Mouse (Mus musculus): Measurements from ENCODE around the gene Arhgef28. TPM values are rescaled to one million over a fixed set of nuclear protein-coding genes. Genes with fewer than 3 reads are reported as not detected.

The Arhgef28 gene
- polyA plus RNA-seq, 1 experiment from 2014 or later, result 1.3 TPM

- no peak for ATAC-seq (ENCODE audit: low read depth)
- Histone ChIP-seq H3K36me3 (ENCODE audit: control insufficient read depth, insufficient read depth) (no peaks in the 10 kb centered on the region), H3K4me2 (ENCODE audit: low read depth, low read length) (no peak overlapping the region), H3K27me3 (ENCODE audit: control insufficient read depth, insufficient read depth, low read depth, low read length) (no peaks in the 10 kb centered on the region), H3K9me3 (replicated peaks; ENCODE audit: control insufficient read depth, low read length) (no peaks in the 10 kb centered on the region), H3K4me3 (ENCODE audit: low read depth, low read length) (no peak overlapping the region), H3K4me1 (ENCODE audit: control insufficient read depth, low read depth, low read length) (no peaks in the 10 kb centered on the region), H3K27ac (ENCODE audit: low read length) (no peak overlapping the region), H3K9ac (ENCODE audit: low read depth, low read length) (no peak overlapping the region)
- 72% methylated on average over 6 of the region's 6 CpGs for WGBS (ENCODE audit: insufficient replicate concordance)
These were observed 330.2 kb downstream of the Arhgef28 start for GRCm38 (mm10) chr13:97876031-97876430.

GRCm38 (mm10) chr13:97869428-97869827 is 336.8 kb downstream of the Arhgef28 start:
- Histone ChIP-seq H3K4me3 (ENCODE audit: low read depth, low read length) (no peak overlapping the region), H3K9me3 (replicated peaks; ENCODE audit: control insufficient read depth, low read length) (no peaks in the 10 kb centered on the region)
- ATAC-seq (ENCODE audit: low read depth), result no peak

DNA sequence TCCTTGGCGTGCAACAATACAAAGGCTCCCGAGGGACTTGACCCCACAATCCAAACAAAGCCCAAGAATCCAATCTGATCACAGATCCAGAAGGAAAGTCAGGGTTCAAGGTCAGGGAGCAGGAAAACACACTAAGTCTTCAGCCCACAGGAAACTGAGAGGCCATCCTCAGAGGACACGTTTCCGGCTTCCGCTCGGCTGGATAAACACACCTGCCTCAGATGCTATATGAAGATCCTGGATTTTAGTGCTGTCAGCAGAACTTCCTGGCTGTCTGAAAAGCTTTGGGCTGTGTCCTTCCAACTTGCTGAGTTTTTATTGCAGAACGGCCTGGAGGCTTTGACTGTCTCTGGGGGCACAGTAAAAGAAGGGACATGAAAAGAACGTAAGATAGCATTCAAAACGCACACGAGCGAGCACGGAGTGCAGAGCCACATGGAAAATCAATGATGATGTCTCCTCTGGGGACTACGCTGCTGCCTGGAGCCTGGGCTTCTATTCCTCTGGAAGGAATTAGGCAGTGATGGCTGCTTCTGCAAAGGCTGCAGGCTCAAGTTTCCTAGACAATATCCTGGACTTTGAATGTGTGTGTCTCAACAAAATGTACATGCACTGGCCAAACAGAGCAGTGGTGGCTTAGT is 338.8 kb downstream of the Arhgef28 start:
- Histone ChIP-seq H3K4me3 (ENCODE audit: low read depth, low read length) (no peak overlapping the region), H3K4me1 (ENCODE audit: control insufficient read depth, low read depth, low read length) (no peaks in the 10 kb centered on the region), H3K36me3 (ENCODE audit: control insufficient read depth, insufficient read depth) (no peaks in the 10 kb centered on the region), H3K4me2 (ENCODE audit: low read depth, low read length) (no peak overlapping the region), H3K9ac (ENCODE audit: low read depth, low read length) (no peak overlapping the region), H3K27me3 (ENCODE audit: control insufficient read depth, insufficient read depth, low read depth, low read length) (no peaks in the 10 kb centered on the region), H3K9me3 (replicated peaks; ENCODE audit: control insufficient read depth, low read length) (no peaks in the 10 kb centered on the region), H3K27ac (ENCODE audit: low read length) (no peak overlapping the region)
- 64% methylated on average over 13 of the region's 13 CpGs for WGBS (ENCODE audit: insufficient replicate concordance)
- no peak for ATAC-seq (ENCODE audit: low read depth)

More at GRCm38 (mm10) chr13:97869428-97869827, 336.8 kb downstream of the Arhgef28 start:
- Histone ChIP-seq H3K36me3 (ENCODE audit: control insufficient read depth, insufficient read depth) (no peaks in the 10 kb centered on the region), H3K4me2 (ENCODE audit: low read depth, low read length) (no peak overlapping the region), H3K9ac (ENCODE audit: low read depth, low read length) (no peak overlapping the region), H3K27ac (ENCODE audit: low read length) (no peak overlapping the region), H3K4me1 (ENCODE audit: control insufficient read depth, low read depth, low read length) (no peaks in the 10 kb centered on the region), H3K27me3 (ENCODE audit: control insufficient read depth, insufficient read depth, low read depth, low read length) (no peaks in the 10 kb centered on the region)
- 68% methylated on average over 12 of the region's 12 CpGs for WGBS (ENCODE audit: insufficient replicate concordance)

- H3K27ac ChIP-seq (ENCODE audit: low read length), result no peak overlapping the region
- ATAC-seq (ENCODE audit: low read depth), result no peak
- no peaks in the 10 kb centered on the region for H3K9me3 ChIP-seq (replicated peaks; ENCODE audit: control insufficient read depth, low read length)
- no peaks in the 10 kb centered on the region for H3K27me3 ChIP-seq (ENCODE audit: control insufficient read depth, insufficient read depth, low read depth, low read length)
- peaks cover 2% of the 10 kb centered on the region for H3K4me1 ChIP-seq (ENCODE audit: control insufficient read depth, low read depth, low read length)
- H3K4me2 ChIP-seq (ENCODE audit: low read depth, low read length), result no peak overlapping the region
- 49% methylated on average over 3 of the region's 3 CpGs for WGBS (ENCODE audit: insufficient replicate concordance)
- no peaks in the 10 kb centered on the region for H3K36me3 ChIP-seq (ENCODE audit: control insufficient read depth, insufficient read depth)
- H3K4me3 ChIP-seq (ENCODE audit: low read depth, low read length), result no peak overlapping the region
- H3K9ac ChIP-seq (ENCODE audit: low read depth, low read length), result no peak overlapping the region
These were observed 347.2 kb downstream of the Arhgef28 start for GRCm38 (mm10) chr13:97859071-97859470.

DNA sequence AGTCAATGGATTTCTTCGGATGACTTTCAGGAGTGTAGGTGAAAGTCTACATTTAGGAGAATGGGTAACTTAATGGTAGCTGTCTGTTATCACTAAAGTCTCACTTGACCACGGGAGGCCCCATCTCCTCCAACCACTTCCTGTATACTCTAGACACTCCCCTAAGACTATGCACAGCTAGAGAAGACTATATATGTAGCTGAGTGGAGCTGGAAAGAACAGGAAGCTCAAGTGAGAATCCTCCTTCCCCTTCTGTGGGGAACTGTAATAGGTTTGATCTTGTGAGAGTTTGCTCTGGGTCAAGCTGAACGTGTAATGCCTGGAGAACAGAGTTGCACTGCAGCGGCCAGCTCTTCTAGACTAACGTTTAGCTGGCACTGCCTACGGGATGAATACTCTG is 348.4 kb downstream of the Arhgef28 start:
- Histone ChIP-seq H3K27ac (ENCODE audit: low read length) (peak overlapping the region; percentile 30; the same call in 1 of the 2 replicates), H3K36me3 (ENCODE audit: control insufficient read depth, insufficient read depth) (no peaks in the 10 kb centered on the region), H3K27me3 (ENCODE audit: control insufficient read depth, insufficient read depth, low read depth, low read length) (no peaks in the 10 kb centered on the region), H3K9ac (ENCODE audit: low read depth, low read length) (no peak overlapping the region), H3K4me2 (ENCODE audit: low read depth, low read length) (no peak overlapping the region), H3K4me3 (ENCODE audit: low read depth, low read length) (no peak overlapping the region), H3K4me1 (ENCODE audit: control insufficient read depth, low read depth, low read length) (peaks cover 2% of the 10 kb centered on the region), H3K9me3 (replicated peaks; ENCODE audit: control insufficient read depth, low read length) (no peaks in the 10 kb centered on the region)
- 12% methylated on average over 6 of the region's 6 CpGs for WGBS (ENCODE audit: insufficient replicate concordance)
- peak; percentile 64 for ATAC-seq (ENCODE audit: low read depth)

GRCm38 (mm10) chr13:97853356-97853968 is 352.8 kb downstream of the Arhgef28 start:
- Histone ChIP-seq H3K4me3 (ENCODE audit: low read depth, low read length) (no peak overlapping the region), H3K9me3 (replicated peaks; ENCODE audit: control insufficient read depth, low read length) (no peaks in the 10 kb centered on the region), H3K27ac (ENCODE audit: low read length) (no peak overlapping the region), H3K36me3 (ENCODE audit: control insufficient read depth, insufficient read depth) (no peaks in the 10 kb centered on the region), H3K9ac (ENCODE audit: low read depth, low read length) (no peak overlapping the region), H3K4me2 (ENCODE audit: low read depth, low read length) (no peak overlapping the region), H3K27me3 (ENCODE audit: control insufficient read depth, insufficient read depth, low read depth, low read length) (no peaks in the 10 kb centered on the region), H3K4me1 (ENCODE audit: control insufficient read depth, low read depth, low read length) (peaks cover 2% of the 10 kb centered on the region)
- no peak for ATAC-seq (ENCODE audit: low read depth)
- 37% methylated on average over 8 of the region's 8 CpGs for WGBS (ENCODE audit: insufficient replicate concordance)

Other genes with a start within 250 kb of the Arhgef28 start
- gene Utp15, start 56.6 kb upstream of the Arhgef28 start, polyA plus RNA-seq (2015; fragmentation: Nextera tagmentation; extraction: Ambion mirVana), result 10.0 and 10.6 TPM in 2 replicates
- 6.6 and 6.7 TPM in 2 replicates for gene Ankra2, start 56.6 kb upstream of the Arhgef28 start, polyA plus RNA-seq (2015; fragmentation: Nextera tagmentation; extraction: Ambion mirVana)
- gene Gm21976, start 73.4 kb upstream of the Arhgef28 start, polyA plus RNA-seq (2015; fragmentation: Nextera tagmentation; extraction: Ambion mirVana), result not detected in 2 replicates
- gene Btf3, start 110.6 kb upstream of the Arhgef28 start, polyA plus RNA-seq (2015; fragmentation: Nextera tagmentation; extraction: Ambion mirVana), result 258 and 312 TPM in 2 replicates
- not detected in 2 replicates for gene Foxd1, start 147.8 kb upstream of the Arhgef28 start, polyA plus RNA-seq (2015; fragmentation: Nextera tagmentation; extraction: Ambion mirVana)